Mouse (Mus musculus) bone marrow macrophage, adult 2 months (primary cell): ENCODE measurements around the gene Wdr86.

Source experiments
- CTCF ChIP-seq: IDR thresholded peaks from 2 replicates; pipeline ENCODE4 v1.5.1; 2012; ENCODE audit warnings: low read depth, mild to moderate bottlenecking, low read length, moderate library complexity
- POLR2A ChIP-seq: IDR thresholded peaks from 2 replicates; pipeline ENCODE4 v1.6.1; 2012; ENCODE audit warnings: mild to moderate bottlenecking, low read depth, low read length, borderline replicate concordance

- TF ChIP-seq CTCF (no peak), POLR2A (no peak)
Measured at GRCm38 (mm10) chr5:24756931-24757330, 26.4 kb upstream of the Wdr86 start.
